Mouse (Mus musculus): ENCODE data around the gene Tmem123.

- TF ChIP-seq POLR2A (IDR thresholded peaks at IDR 0.05; ENCODE audit: low read depth, low read length) (no peak), CTCF (IDR thresholded peaks at IDR 0.05; ENCODE audit: extremely low read depth, insufficient read depth, insufficient read length, insufficient replicate concordance) (no peak)
Observed at GRCm38 (mm10) chr9:7762741-7763140, 1.1 kb upstream of the Tmem123 start.
